Mouse (Mus musculus): ENCODE data around the gene Gm12185. TPM values are rescaled to one million over a fixed set of nuclear protein-coding genes. Genes with fewer than 3 reads are reported as not detected.
"Not testable (repeated sequence)": the region's sequence is repeated elsewhere in the genome, so short reads cannot be mapped to it uniquely, and the experiment has no call there.

Gm12185 gene
- 1 to 10 TPM; 7.0 to 8.0 TPM for polyA plus RNA-seq (2017; shearing (Covaris generic))

DNA sequence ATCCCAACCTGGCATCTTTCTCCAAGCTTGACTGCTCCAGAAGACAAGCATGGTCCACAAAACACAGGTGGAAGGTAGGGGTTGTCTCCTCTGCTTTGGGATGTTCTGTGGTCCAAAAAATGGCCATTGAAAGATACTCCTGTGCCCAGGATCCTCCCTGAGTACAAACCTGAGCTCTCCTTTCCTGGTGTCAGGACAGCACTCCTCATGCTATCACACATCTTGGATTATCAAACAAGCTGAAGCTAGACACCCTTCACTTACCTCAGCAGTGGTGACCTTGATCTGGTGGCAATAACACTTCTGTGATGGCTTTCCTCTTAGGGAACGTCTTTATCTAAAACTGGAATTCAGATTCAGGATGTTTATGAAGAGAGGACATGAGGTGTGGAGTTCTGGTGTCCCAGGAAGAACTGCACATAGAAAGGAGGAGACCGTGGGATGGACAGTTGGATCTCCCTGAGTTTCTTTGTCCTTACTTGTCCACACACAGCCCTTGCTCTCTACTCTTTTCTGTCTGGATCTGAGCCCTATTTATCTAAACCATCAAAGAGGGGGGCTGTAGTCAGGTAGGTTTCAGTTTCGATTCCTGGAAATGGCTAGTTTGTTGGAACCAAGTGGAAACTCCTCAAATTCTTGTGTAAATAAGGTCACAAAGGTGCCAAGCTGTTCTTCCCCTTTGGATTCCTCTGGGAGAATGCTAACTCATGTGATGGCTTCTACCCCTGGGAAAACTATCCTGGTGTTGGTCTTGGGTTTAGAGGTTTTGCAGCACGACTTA lies at the start of gene Gm12185:
TSS of gene Gm12185 (minus strand) at position 487 of the 781 bp plus-strand sequence.
- ATAC-seq = peak; percentile 21

DNA sequence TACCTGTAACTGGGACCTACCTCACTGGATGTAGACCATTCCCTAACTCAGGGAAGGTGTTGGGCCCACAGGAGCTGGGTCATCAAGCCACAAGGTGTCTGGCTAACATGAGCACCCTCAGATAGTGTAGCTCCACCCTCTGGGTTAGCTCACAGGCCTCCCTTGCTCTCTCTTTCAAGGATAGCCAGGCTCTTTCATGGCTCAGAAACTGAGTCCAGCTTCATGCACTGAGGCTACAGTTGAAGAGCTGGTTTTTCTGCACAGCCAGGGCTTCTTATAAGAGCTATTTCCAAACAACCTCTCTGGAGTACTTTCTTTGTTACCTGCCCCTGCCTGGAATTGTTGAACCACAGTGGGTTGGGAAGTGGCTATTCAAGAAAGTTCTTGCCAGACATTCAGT lies 20.0 kb upstream of the Gm12185 start:
- ATAC-seq = not testable (repeated sequence)

DNA sequence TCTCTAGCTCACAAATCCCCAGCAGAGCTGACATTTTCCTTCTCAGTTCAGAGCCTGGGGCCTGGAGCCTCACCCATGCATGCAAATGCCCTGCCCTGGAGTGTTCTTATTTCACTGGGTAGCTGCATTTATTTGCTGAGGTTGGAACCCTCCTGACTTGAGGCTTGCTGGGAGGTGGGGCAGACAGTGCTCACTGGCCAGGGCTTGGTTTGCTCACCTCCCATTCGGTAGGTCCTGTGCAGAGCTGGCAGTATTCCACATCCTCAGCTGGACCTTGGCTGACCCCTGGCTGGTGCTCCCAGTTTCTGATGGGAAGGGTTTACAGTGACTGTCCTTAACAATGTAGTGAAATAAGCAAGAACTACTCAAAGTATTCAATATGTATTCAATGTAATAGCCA lies 14.8 kb upstream of the Gm12185 start:
- ATAC-seq = not testable (repeated sequence)

DNA sequence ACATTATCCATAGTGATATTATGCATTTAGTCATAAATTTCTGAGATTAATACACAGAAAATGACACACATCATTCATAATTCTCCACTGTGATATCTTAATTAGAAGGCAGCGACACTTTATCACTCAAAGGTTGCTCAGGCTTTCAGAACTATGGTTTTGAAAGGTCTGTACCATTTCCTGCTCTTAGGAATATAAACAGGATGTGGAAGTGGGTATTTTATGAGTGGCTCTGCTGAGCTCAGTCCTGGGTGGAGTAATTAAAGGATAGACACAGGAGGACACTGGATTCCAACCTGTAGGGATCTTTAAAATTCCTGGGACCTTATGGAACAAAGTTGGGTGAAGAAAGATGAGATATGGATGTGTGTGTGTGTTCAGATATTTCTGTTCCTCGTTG lies 14.3 kb upstream of the Gm12185 start:
- ATAC-seq = peak; percentile 86

DNA sequence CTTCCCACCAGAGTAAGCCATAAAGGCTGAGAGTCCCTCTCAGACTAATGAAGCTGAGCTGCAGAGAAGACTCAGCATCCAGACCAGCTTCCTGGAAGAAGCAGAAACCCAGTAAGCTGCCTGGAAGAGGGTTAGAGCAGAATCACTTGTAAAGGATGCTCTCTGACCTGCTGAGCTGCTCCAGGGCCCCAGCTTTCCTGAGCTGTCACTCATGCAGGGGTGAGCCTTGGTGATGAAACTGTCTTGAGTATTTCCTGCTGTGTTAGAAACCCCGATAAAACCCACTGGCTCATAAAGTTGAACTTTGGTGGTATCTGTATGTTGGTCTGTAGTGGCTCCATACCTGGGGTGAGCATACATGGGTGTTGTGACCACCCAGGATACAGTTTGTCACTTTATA lies 8.4 kb upstream of the Gm12185 start:
- peak; percentile 82 for ATAC-seq

DNA sequence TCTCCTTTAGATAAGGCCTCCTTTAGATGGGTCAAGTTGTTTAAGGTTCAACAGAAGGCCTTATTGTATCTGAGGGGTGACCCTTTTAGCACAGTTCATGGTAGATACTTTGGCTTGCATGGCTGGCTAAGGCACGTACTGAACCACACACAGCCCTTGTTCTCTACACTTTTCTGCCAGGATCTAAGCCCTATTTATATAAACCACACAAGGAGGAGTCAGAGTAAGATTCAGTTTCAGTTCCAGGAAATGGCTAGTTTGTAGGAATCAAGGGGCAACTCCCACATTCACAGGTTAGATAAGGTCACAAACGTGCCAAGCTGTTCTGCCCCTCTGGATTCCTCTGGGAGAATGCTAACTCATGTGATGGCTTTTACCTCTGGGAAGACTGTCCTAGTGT lies 2.0 kb upstream of the Gm12185 start, which contains the start of gene Tgtp1:
TSS of gene Tgtp1 (minus strand) at position 155 of the 400 bp plus-strand sequence.
- peak; percentile 53 for ATAC-seq

DNA sequence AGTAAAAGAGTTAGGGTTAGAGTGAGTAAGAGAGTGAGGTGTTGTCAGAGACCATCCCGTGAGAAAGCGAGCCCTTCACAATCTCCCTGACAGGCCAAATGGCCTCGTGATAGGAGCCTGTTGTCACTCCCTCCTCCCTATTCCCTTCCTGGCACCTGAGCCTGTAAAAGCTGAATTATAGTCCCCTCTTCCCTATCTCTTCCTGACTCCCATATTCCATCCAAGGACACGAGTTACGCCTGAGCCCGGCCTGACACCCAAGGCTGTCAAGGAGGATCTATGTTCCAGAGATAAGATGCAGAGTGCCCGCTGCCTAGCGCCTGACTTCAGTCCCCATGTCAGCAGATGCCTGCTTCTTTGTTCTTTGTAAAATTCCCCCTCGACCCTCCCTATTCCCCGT lies 1.3 kb upstream of the Gm12185 start:
- ATAC-seq = not testable (repeated sequence)

DNA sequence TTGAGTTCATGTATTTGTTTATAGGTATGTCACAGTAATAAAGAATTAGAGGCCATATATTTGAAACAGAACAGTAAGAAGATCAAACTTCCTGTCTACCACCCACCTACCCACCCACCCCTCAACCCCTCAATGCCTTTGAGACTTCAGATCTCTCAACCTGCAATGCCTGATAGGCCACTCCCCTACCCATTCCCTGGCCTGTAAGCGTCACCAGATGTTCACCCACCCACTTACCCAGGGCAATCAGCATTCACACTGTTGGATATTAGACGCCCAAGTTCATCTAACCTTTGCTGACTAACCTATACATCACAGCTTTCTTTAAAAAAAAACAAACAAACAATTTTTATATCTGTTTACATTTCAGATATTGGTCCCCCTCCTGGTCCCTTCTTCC lies 2.0 kb downstream of the Gm12185 start:
- ATAC-seq = peak; percentile 58

DNA sequence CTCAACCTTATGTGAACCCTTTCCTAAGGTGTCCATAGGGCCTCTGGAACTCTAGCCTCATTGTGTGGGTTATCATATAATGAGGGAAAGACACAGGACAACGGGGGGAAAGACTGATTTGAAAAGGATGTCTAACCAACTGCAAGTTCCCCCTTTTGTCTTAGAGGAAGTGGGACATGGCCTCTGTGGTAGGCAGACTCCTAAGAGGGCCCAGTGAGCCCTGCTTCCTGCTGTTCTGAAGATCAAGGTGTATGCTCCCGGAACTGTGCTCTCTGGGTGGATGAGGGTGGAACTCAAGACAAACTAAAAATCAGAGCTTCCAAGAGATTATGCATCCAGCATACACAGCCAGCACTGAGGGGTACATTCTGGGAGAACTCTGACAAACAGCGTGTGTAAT lies 3.8 kb downstream of the Gm12185 start:
- ATAC-seq = peak; percentile 55

DNA sequence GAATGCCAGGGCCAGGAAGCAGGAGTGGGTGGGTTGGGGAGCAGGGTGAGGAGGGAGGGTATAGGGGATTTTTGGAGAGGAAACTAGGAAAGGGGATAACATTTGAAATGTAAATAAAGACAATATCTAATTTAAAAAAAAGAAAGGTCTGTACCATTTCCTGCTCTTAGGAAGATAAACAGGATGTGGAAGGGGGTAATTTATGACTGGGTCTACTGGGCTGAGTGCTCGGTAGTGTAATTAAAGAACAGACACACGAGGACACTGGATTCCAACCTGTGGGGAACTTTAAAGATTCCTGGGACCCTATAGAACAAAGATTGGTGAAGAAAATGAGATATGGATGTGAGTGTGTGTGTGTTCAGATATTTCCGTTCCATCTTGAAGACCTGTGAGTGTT lies 9.2 kb downstream of the Gm12185 start:
- ATAC-seq = peak; percentile 54

DNA sequence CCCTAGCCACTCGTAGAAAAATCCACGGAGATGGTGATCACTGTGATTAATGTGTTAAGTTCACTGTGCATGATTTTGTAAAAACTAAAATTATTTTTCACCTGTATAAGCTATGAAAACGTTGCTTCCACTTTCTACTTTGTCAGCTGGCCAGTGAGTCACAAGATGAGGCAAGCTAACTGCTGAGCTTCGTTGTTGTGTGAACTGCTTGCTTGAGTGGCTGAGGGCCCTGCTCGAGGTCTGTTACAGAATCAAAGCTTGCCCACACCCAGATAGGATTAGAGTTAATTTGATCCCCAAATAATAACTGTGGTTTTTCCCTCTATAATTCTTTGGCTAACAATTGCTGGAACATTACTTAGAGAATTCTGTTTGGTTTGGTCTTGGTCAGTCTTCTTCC lies 12.0 kb downstream of the Gm12185 start:
- ATAC-seq = peak; percentile 27

DNA sequence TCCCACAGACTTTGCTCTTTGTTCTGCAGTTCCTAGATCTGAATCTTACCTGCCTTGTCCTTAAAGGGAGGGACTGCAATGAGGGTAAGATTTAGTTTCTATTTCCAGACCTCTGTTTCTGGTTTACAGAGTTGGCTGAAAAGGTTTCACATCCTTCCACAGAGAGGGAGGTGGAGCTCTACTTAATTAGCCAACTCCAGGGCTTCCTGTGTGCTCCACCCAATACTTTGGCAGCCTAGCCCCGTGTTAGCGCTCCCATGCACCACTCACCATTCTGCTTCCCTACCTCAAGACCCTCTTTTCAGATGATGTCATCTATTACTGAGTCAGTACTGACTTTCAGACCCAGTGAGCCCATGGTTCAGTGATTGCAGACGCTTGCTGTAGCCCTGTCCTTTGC lies 12.8 kb downstream of the Gm12185 start, which contains the start of gene 9930111J21Rik1:
TSS of gene 9930111J21Rik1 (minus strand) at position 148 of the 400 bp plus-strand sequence.
- peak; percentile 77 for ATAC-seq

DNA sequence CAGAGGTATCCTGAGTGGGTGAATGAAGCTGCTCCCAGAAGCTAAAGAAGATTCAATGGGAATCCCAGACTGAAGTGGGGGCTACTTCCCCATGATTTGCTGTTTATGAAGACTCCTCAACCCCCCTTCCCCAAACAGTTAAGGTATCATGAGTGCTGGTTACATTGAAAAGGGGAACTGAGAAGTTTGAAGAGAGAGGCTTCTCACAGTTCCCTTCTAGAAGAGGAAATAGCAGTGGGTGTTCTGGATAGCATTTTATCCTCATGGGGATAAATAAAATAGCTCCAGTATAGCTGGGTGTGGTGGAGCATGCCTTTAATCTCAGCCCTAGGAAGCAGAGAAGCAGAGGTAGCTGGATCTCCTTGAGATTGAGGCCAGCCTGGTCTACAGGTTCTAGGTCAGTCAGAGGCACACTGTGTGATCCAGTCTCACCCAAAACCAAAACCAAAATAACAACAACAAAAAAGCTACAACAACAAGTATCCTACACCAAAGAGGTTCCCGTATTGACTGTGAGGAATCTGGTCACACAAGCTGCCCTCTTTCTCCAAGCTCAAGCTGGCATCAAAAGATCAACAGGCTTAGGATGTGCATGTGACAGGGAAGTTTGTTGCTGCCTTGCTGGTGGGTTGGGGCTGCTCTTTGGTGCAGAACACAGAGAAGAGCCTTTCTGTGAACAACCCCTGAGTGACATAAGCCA lies 13.6 kb downstream of the Gm12185 start, which contains the start of gene Olfr56:
TSS of gene Olfr56 (plus strand) at position 650 of the 700 bp plus-strand sequence.
- not testable (repeated sequence) for ATAC-seq

DNA sequence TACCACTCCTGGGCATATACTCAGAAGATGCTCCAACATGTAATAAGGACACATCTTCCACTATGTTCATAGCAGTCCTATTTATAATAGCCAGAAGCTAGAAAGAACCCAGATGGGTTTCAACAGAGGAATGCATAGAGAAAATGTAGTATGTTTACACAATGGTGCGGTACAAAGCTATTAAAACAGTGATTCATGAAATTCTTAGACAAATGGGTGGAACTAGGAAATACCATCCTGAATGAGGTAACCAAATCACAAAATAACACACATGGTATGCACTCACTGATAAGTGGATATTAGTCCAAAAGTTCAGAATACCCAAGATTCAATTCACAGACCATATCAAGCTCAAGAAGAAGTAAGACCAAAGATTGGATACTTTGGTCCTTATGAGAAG lies 17.3 kb downstream of the Gm12185 start:
- ATAC-seq = not testable (repeated sequence)

DNA sequence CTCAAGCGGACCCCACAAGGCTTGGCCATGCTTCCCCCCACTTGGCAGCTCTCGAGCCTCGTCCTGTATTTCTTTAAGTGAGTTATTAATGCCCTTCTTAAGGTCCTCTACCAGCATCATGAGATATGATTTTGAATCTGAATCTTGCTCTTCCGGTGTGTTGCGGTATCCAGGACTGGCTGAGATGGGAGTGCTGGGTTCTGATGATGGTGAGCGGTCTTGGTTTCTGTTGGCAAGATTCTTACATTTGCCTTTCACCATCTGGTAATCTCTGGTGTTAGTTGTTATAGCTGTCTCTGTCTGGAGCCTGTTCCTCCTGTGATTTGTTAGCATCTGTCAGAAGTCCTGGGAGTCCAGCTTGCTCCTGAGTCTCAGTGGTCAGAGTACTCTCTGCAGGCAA lies 45.9 kb downstream of the Gm12185 start, which contains the start of gene Psme2b:
TSS of gene Psme2b (minus strand) at position 101 of the 400 bp plus-strand sequence.
- not testable (repeated sequence) for ATAC-seq

DNA sequence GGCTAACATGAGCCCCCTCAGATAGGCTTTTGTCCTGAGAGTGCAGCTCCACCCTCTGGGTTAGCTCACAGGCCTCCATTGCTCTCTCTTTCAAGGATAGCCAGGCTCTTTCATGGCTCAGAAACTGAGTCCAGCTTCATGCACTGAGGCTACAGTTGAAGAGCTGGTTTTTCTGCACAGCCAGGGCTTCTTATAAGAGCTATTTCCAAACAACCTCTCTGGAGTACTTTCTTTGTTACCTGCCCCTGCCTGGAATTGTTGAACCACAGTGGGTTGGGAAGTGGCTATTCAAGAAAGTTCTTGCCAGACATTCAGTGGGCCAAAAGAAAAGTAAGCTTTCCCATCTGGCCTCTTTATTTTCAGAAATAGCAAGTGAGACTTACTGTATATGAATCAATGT lies 52.7 kb downstream of the Gm12185 start:
- not testable (repeated sequence) for ATAC-seq

DNA sequence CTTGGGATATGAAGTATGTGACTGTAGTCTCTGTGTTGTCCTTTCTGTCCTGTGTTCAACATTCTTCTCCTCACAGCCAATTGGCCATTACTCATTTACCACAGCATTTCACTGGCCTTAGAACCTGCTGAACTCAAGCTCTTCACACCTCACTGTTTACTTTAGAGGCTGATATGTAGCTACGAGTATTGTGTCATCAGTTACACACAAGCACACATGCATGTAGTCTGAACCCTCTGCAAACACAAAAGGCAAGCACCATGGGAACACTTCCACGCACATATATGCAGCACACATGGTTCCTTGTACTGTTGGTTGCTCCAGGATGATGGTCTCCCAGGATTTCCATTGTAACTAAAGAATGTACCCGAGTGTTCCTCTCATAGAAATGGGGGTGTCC lies 56.7 kb downstream of the Gm12185 start:
- ATAC-seq = not testable (repeated sequence)

DNA sequence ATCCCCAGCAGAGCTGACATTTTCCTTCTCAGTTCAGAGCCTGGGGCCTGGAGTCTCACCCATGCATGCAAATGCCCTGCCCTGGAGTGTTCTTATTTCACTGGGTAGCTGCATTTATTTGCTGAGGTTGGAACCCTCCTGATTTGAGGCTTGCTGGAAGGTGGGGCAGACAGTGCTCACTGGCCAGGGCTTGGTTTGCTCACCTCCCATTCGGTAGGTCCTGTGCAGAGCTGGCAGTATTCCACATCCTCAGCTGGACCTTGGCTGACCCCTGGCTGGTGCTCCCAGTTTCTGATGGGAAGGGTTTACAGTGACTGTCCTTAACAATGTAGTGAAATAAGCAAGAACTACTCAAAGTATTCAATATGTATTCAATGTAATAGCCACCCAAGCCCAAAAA lies 58.1 kb downstream of the Gm12185 start:
- peak; percentile 37 for ATAC-seq

DNA sequence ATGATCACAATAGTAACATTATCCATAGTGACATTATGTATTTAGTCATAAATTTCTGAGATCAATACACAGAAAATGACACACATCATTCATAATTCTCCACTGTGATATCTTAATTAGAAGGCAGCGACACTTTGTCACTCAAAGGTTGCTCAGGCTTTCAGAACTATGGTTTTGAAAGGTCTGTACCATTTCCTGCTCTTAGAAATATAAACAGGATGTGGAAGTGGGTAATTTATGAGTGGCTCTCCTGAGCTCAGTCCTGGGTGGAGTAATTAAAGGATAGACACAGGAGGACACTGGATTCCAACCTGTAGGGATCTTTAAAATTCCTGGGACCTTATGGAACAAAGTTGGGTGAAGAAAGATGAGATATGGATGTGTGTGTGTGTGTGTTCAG lies 58.6 kb downstream of the Gm12185 start:
- ATAC-seq = peak; percentile 97

DNA sequence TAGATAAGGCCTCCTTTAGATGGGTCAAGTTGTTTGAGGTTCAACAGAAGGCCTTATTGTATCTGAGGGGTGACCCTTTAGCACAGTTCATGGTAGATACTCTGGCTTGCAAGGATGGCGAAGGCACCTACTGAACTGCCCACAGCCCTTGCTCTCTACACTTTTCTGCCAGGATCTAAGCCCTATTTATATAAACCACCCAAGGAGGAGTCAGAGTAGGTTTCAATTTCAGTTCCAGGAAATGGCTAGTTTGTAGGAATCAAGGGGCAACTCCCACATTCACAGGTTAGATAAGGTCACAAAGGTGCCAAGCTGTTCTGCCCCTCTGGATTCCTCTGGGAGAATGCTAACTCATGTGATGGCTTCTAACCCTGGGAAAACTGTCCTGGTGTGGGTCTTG lies 64.0 kb downstream of the Gm12185 start:
- peak; percentile 59 for ATAC-seq

DNA sequence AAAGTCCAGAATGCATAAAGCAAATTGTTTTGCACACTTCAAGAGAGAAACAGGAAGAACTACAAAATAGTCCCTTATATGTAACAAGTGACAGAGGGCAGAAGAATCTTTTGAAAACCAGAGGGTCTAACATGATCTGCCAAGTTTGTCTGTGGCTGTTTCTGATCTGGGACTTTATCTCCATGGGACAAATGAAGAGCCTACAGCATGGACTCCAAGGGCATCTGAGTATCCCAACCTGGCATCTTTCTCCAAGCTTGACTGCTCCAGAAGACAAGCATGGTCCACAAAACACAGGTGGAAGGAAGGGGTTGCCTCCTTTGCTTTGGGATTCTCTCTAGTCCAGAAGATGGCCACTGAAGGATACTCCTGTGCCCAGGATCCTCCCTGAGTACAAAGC lies 65.6 kb downstream of the Gm12185 start:
- ATAC-seq = peak; percentile 19

DNA sequence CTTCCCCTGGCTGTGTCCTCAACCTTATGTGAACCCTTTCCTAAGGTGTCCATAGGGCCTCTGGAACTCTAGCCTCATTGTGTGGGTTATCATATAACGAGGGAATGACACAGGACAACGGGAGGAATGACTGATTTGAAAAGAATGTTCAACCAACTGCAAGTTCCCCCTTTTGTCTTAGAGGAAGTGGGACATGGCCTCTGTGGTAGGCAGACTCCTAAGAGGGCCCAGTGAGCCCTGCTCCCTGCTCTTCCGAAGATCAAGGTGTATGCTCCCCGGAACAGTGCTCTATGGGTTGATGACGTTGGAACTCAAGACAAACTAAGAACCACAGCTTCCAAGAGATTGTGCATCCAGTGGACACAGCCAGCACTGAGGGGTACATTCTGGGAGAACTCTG lies 68.2 kb downstream of the Gm12185 start:
- not testable (repeated sequence) for ATAC-seq

DNA sequence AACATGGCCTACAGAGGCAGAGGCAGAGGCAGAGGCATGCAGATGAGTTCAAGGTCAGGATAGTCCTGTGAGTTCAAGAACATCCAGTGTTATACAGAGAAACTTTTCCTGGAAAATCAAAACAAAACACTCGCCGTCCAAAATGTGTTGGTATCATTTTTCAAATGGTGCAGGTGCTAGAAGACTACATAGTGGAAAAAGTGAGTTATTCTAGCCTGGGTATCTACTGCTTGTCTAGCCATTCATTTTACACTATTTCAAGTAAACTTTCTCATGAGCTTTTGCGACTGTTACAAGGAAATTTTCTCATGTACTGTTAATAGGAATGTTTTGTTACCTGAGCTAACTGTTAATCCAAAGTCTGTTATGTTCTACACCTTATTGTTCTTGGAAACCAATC lies 73.6 kb downstream of the Gm12185 start:
- no peak for ATAC-seq

DNA sequence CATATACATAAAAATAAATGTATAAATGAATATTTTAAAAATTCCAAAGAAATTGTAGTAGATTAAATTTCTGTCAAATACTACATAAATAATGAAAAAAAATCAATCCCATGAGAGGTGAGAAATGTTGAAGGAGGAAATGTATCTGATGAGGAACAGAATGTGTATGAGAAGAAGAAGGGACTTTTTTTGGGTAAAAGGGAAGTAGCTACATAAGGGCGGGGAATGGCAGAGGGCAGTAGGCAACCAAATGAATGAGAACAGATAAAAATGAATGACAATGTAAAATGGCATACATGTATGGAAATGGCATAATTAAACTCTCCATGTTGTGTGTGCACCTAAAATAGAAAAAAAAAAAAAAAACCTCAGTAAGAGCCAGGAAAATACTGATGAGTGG lies 78.4 kb downstream of the Gm12185 start:
- no peak for ATAC-seq

Measured in CD4-positive, CD25-positive, alpha-beta regulatory T cell, adult 4 months (primary cell).